Mouse (Mus musculus): ENCODE results near the gene Rnf149.

- TF ChIP-seq CTCF (IDR thresholded peaks at IDR 0.05; ENCODE audit: extremely low read depth, insufficient read depth, insufficient read length, insufficient replicate concordance) (no peak), POLR2A (IDR thresholded peaks at IDR 0.05; ENCODE audit: low read depth, low read length) (no peak)
These were observed 39.4 kb downstream of the Rnf149 start for GRCm38 (mm10) chr1:39537631-39538380.

Measured in spleen, adult 2 months (tissue).